Mouse (Mus musculus): ENCODE results near the gene Nrg3. TPM values are rescaled to one million over a fixed set of nuclear protein-coding genes. Genes with fewer than 3 reads are reported as not detected.

The Nrg3 gene
- polyA plus RNA-seq (2015; fragmentation: Nextera tagmentation; extraction: Ambion mirVana), result 12.2 and 17.0 TPM in 2 replicates

DNA sequence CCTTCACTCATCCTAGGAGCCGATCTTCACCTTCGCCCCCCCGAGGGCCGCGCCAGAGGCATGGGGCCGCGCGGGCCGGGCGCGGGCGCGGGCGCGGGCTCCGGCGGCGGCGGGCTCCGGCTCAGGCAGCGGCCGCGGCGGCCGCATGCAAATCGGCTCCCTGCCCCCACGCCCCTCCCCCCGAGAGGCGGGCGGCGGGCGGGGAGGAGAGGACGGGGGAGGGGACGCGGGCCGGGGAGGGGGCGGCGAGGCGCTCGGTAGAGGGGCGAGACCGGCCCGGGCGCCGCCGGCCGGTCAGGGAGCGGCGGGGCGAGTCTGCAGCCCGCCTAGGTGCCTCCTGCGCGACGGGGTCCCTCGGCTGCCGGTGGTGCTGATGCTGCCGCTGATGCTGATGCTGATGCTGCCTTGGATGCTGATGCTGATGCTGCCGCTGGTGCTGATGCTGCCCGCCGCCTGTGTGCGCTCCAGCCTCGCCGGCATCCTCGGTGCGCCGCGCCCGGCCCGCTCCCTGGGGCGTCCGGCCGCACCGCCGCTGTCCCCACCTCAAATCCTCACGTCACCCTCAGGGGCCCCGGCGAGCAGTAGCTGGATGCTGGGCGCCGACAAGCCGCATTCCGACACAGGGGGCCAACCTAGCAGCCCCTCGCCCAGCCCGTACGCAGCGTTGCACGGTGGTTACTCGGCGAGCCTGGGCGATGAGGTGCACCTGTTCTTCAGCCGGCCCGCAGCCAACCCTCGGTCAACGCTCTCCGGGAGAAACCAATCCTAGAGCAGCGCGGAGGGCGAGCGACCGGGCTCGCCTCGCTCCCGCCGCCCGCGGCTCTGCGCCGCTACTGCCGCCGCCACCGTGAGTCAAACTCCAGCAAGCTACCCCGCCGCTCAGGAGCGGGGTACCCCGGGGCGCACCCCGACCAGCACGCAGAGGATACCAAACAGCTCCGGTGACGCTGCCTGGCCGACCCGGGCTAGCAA is at the start of gene Nrg3:
Gene Nrg3, minus strand, starts transcription at position 299 of the 972 bp plus-strand sequence.
- peak; percentile 79 for ATAC-seq (ENCODE audit: low FRiP score)
- Histone ChIP-seq H3K9ac (replicated peaks) (peak within 1 kb of the TSS; percentile 91), H3K27ac (replicated peaks) (peak within 1 kb of the TSS; percentile 96), H3K4me3 (replicated peaks) (peak within 1 kb of the TSS; percentile 80), H3K27me3 (replicated peaks) (peaks cover 6% of the 10 kb centered on the region; the same call in 1 of the 2 replicates), H3K9me3 (replicated peaks) (no peaks in the 10 kb centered on the region), H3K4me2 (peak within 1 kb of the TSS; percentile 65), H3K4me1 (peaks cover 12% of the 10 kb centered on the region; the same call in 1 of the 2 replicates), H3K36me3 (no peaks in the 10 kb centered on the region)
- WGBS, result under 1% methylated on average over 94 of the region's 121 CpGs

DNA sequence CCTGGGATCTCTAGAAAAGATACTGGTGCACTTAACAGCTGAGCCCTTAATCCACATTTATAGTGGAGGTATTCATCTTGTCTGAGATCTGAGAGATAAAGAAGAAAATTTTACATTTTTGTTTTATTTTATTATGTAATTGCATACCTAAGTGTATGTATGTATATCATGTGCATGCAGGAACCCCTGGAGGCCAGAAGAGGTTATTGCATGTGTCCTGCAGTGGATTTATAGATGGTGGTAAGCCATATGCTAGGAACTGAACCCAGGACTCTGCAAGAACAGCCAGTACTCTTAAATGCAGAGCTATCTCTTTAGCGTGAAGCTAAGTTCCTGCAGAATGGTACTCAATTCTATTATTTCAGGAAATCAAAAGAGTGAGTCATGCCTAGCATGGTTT is 36.1 kb upstream of the Nrg3 start:
- no peaks in the 10 kb centered on the region for H3K4me1 ChIP-seq
- WGBS, result 88% methylated on average over 1 of the region's 1 CpGs
- no peak overlapping the region for H3K4me2 ChIP-seq
- no peaks in the 10 kb centered on the region for H3K27me3 ChIP-seq (replicated peaks)
- no peak for ATAC-seq (ENCODE audit: low FRiP score)
- H3K27ac ChIP-seq (replicated peaks), result no peak overlapping the region
- no peaks in the 10 kb centered on the region for H3K9me3 ChIP-seq (replicated peaks)
- no peak overlapping the region for H3K4me3 ChIP-seq (replicated peaks)
- no peaks in the 10 kb centered on the region for H3K36me3 ChIP-seq
- H3K9ac ChIP-seq (replicated peaks), result no peak overlapping the region

- Histone ChIP-seq H3K4me2 (peak overlapping the region; percentile 65), H3K36me3 (no peaks in the 10 kb centered on the region), H3K27me3 (replicated peaks) (peaks cover 6% of the 10 kb centered on the region; the same call in 1 of the 2 replicates), H3K27ac (replicated peaks) (peak overlapping the region; percentile 96), H3K4me1 (peaks cover 7% of the 10 kb centered on the region; the same call in 1 of the 2 replicates), H3K4me3 (replicated peaks) (peak overlapping the region; percentile 80), H3K9me3 (replicated peaks) (no peaks in the 10 kb centered on the region), H3K9ac (replicated peaks) (peak overlapping the region; percentile 91)
- 1% methylated on average over 27 of the region's 27 CpGs for WGBS
- ATAC-seq (ENCODE audit: low FRiP score), result peak; percentile 53
Observed at GRCm38 (mm10) chr14:39473771-39474211, 903 bp upstream of the Nrg3 start.

- peak overlapping the region; percentile 80 for H3K4me3 ChIP-seq (replicated peaks)
- 2% methylated on average over 42 of the region's 56 CpGs for WGBS
- peak overlapping the region; percentile 65 for H3K4me2 ChIP-seq
- peaks cover 6% of the 10 kb centered on the region; the same call in 1 of the 2 replicates for H3K27me3 ChIP-seq (replicated peaks)
- H3K4me1 ChIP-seq, result peaks cover 21% of the 10 kb centered on the region; the same call in 1 of the 2 replicates
- H3K36me3 ChIP-seq, result no peaks in the 10 kb centered on the region
- H3K9me3 ChIP-seq (replicated peaks), result no peaks in the 10 kb centered on the region
- peak overlapping the region; percentile 96 for H3K27ac ChIP-seq (replicated peaks)
- peak overlapping the region; percentile 91 for H3K9ac ChIP-seq (replicated peaks)
- ATAC-seq (ENCODE audit: low FRiP score), result peak; percentile 39
Observed at GRCm38 (mm10) chr14:39472146-39472751, 639 bp downstream of the Nrg3 start.

DNA sequence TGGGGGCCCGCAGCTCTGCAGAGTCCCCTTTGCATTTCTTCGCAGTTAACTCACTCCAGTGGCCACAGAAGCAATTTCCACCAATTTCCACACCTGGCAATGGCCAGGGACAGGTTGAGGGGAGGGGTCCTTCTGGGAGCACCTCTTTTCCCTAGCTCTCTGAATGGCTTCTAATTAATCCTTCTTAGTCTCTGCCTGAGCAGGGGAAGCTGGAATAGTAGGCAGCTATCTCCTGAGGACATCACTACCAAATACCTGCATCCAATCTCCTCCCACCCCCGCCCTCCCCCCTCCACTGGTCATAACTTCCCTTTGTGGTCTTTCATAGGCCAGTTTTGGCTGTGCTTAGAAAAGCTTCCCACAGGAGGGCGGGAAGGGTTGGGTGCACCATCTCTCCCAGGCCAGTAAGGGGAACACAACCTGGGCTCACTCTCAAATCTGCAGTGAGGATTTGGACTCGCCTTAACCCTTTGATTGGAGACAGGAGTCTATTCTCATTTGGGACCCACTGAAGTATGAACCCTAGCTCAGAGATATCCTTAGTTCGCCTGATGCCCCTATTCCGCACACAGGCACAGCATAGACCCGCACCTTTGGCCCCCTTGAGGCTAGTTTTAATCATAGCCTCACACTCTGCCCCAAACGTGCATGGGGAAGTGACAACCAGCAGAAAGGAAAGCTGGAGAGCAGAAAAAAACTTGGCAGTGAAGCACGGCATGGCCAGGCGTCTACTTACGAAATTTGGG is 1.5 kb downstream of the Nrg3 start:
- H3K4me2 ChIP-seq, result peak overlapping the region; percentile 65
- H3K36me3 ChIP-seq, result no peaks in the 10 kb centered on the region
- peak overlapping the region; percentile 96 for H3K27ac ChIP-seq (replicated peaks)
- peak overlapping the region; percentile 80 for H3K4me3 ChIP-seq (replicated peaks)
- H3K9ac ChIP-seq (replicated peaks), result peak overlapping the region; percentile 91
- H3K27me3 ChIP-seq (replicated peaks), result peaks cover 6% of the 10 kb centered on the region; the same call in 1 of the 2 replicates
- ATAC-seq (ENCODE audit: low FRiP score), result peak; percentile 19; the same call in 1 of the 2 replicates
- H3K9me3 ChIP-seq (replicated peaks), result no peaks in the 10 kb centered on the region
- WGBS, result 5% methylated on average over 12 of the region's 12 CpGs
- H3K4me1 ChIP-seq, result peaks cover 21% of the 10 kb centered on the region; the same call in 1 of the 2 replicates

DNA sequence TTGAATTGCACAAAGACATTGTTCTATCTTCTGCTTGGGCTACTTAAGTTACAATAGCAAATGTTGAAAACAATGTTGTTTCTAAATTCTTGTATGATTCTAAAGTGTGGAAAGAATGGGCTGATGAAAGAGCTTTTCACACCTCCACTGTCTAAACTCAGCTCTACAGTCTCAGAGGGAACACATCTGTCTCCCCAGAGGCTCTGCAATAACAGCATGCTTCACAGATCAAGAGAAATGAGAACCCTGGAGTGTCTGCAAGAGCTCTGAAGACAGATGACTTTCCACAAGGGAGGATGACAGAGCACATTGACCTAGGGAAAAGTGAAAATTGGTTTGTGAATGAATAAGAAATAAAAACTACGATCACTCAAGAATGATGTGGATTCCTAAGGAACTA is 27.4 kb downstream of the Nrg3 start:
- WGBS, result 71% methylated on average over 1 of the region's 1 CpGs
- no peaks in the 10 kb centered on the region for H3K4me1 ChIP-seq
- no peak overlapping the region for H3K4me3 ChIP-seq (replicated peaks)
- no peaks in the 10 kb centered on the region for H3K27me3 ChIP-seq (replicated peaks)
- no peak overlapping the region for H3K9ac ChIP-seq (replicated peaks)
- no peaks in the 10 kb centered on the region for H3K36me3 ChIP-seq
- no peak overlapping the region for H3K27ac ChIP-seq (replicated peaks)
- H3K9me3 ChIP-seq (replicated peaks), result no peaks in the 10 kb centered on the region
- no peak for ATAC-seq (ENCODE audit: low FRiP score)
- H3K4me2 ChIP-seq, result no peak overlapping the region

DNA sequence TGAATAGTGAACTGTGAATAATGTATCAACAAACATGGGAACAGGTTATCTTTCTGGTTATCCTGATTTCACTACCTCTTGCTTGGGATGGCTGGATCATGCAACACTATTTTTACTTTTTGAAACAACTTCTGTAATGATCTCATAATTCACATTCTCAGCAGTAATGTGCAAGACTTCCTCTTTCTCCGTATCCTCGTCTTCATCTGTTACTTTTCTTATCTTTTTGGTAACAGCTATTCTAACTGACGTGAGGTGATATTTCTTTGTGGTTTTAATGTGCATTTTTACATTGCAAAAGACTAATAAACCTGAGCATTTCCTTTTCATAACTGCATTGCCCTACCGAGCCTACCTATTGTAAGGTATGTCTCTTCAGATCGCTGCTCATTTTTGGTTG is 44.4 kb downstream of the Nrg3 start:
- Histone ChIP-seq H3K9me3 (replicated peaks) (no peaks in the 10 kb centered on the region), H3K4me2 (no peak overlapping the region), H3K4me3 (replicated peaks) (no peak overlapping the region), H3K9ac (replicated peaks) (no peak overlapping the region), H3K36me3 (no peaks in the 10 kb centered on the region), H3K27me3 (replicated peaks) (no peaks in the 10 kb centered on the region), H3K4me1 (no peaks in the 10 kb centered on the region), H3K27ac (replicated peaks) (no peak overlapping the region)
- ATAC-seq (ENCODE audit: low FRiP score), result no peak
- 88% methylated on average over 5 of the region's 5 CpGs for WGBS

GRCm38 (mm10) chr14:39421874-39422273 is 51.0 kb downstream of the Nrg3 start:
- 41% methylated on average over 1 of the region's 1 CpGs for WGBS
- Histone ChIP-seq H3K9me3 (replicated peaks) (no peaks in the 10 kb centered on the region), H3K27me3 (replicated peaks) (no peaks in the 10 kb centered on the region), H3K36me3 (no peaks in the 10 kb centered on the region), H3K4me2 (no peak overlapping the region), H3K4me1 (no peaks in the 10 kb centered on the region), H3K27ac (replicated peaks) (no peak overlapping the region), H3K4me3 (replicated peaks) (no peak overlapping the region), H3K9ac (replicated peaks) (no peak overlapping the region)
- ATAC-seq (ENCODE audit: low FRiP score), result no peak

- 30% methylated on average over 9 of the region's 9 CpGs for WGBS
- no peak overlapping the region for H3K4me3 ChIP-seq (replicated peaks)
Observed at GRCm38 (mm10) chr14:39413270-39413669, 59.6 kb downstream of the Nrg3 start.

DNA sequence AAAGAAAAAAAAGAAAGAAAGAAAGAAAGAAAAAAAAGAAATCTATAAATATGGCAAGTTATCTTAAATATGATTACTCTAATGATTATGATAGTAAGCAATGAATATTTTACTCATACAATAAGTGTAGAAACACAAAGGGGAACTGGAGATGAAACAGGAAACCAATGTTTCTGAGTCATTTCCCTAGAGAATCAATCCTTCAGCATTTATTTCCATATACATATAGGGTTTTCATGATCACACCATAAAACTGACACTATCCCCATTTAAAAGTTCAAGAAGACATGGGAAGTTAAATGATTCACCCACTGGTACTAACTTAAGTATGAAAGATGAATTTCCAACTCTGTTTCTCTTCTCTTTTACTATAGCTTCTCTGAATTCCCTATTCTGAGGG is 86.0 kb downstream of the Nrg3 start:
- Histone ChIP-seq H3K27ac (replicated peaks) (no peak overlapping the region), H3K4me3 (replicated peaks) (no peak overlapping the region), H3K27me3 (replicated peaks) (no peaks in the 10 kb centered on the region), H3K4me1 (no peaks in the 10 kb centered on the region), H3K9ac (replicated peaks) (no peak overlapping the region), H3K36me3 (no peaks in the 10 kb centered on the region), H3K4me2 (no peak overlapping the region), H3K9me3 (replicated peaks) (no peaks in the 10 kb centered on the region)
- no peak for ATAC-seq (ENCODE audit: low FRiP score)

More at GRCm38 (mm10) chr14:39413270-39413669, 59.6 kb downstream of the Nrg3 start:
- Histone ChIP-seq H3K9ac (replicated peaks) (no peak overlapping the region), H3K36me3 (no peaks in the 10 kb centered on the region), H3K27ac (replicated peaks) (no peak overlapping the region), H3K4me2 (no peak overlapping the region), H3K27me3 (replicated peaks) (no peaks in the 10 kb centered on the region), H3K4me1 (0 out of 2 replicates have a peak, but pooled peaks cover 3% of the 10 kb centered on the region), H3K9me3 (replicated peaks) (no peaks in the 10 kb centered on the region)
- ATAC-seq (ENCODE audit: low FRiP score), result no peak

- H3K27me3 ChIP-seq (replicated peaks), result no peaks in the 10 kb centered on the region
- H3K27ac ChIP-seq (replicated peaks), result no peak overlapping the region
- H3K9me3 ChIP-seq (replicated peaks), result no peaks in the 10 kb centered on the region
- no peak overlapping the region for H3K4me3 ChIP-seq (replicated peaks)
- no peak overlapping the region for H3K4me2 ChIP-seq
- H3K9ac ChIP-seq (replicated peaks), result no peak overlapping the region
- H3K36me3 ChIP-seq, result no peaks in the 10 kb centered on the region
- ATAC-seq (ENCODE audit: low FRiP score), result no peak
- no peaks in the 10 kb centered on the region for H3K4me1 ChIP-seq
Observed at GRCm38 (mm10) chr14:39381321-39381720, 91.6 kb downstream of the Nrg3 start.

Measured in neural tube, embryonic 15.5 days (tissue).